Mouse (Mus musculus) brain, embryonic 14.5 days (tissue): Measurements from ENCODE around the gene Rpl23.

ENCODE experiments used
- CTCF ChIP-seq: fragments of 200-500 bp; IDR thresholded peaks from 2 replicates; pipeline ENCODE4 v1.5.1; 2012; ENCODE audit warnings: inconsistent platforms, mild to moderate bottlenecking, moderate library complexity, borderline replicate concordance; ENCODE audit not compliant: insufficient read depth, insufficient read length; ENCODE audit errors: extremely low read depth
- POLR2A ChIP-seq: fragments of 200-500 bp; IDR thresholded peaks from 2 replicates; pipeline ENCODE4 v1.6.1; 2012; ENCODE audit warnings: mild to moderate bottlenecking, inconsistent platforms, borderline replicate concordance; ENCODE audit not compliant: poor library complexity, insufficient read depth, insufficient read length, severe bottlenecking; ENCODE audit errors: extremely low read depth

DNA sequence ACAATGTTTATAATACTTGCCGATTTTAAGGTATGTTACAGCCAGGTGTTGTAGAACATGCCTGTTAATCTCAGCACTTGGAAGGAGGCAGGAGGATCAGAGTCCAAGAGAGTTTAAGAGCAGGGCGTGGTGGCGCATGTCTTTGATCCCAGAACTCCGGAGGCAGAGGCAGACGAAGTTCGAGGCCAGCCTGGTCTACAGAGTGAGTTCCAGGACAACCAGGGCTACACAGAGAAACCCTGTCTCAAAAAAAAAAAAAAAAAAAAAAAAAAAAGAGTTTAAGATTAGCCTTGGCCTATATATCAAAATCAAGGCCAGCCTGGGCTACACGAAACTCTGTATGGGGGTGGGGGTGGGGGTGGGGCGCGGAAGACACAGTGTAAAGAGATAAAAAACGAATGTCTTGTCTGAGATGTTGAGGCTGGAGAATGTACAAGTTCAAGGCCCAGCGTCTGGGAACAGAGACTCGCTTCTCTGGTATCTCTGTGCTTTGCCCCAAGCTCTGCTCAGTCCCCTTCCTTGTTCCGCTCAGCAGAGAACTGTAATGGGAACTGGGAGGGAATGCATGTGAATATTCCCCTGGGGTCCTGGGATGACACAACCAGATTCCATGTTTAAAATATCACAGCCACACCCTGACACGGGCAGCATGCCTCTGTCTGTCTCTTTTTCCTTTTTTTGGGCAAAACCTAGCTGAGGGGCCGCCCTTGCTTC is 15.3 kb upstream of the Rpl23 start:
- TF ChIP-seq POLR2A (no peak), CTCF (no peak)
